In the genomic region with DNA sequence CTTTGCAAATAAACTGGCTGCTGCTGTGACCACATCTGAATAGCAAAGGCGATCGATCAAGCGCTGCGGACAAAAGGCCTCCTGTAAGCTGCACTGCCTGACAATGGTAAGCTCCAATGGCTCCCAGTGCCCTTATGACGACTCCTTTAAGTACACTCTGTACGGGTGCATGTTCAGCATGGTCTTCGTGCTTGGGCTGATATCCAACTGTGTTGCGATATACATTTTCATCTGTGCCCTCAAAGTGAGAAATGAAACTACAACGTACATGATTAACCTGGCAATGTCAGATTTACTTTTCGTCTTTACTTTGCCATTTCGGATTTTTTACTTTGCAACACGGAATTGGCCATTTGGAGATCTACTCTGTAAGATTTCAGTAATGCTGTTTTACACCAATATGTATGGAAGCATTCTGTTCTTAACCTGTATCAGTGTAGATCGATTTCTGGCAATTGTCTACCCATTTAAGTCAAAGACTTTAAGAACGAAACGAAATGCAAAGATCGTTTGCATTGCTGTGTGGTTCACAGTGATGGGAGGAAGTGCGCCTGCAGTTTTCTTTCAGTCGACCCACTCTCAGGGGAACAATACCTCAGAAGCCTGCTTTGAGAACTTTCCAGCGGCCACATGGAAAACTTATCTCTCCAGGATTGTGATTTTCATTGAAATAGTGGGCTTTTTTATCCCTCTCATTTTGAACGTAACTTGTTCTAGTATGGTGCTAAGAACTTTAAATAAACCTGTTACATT, we compare ENCODE assay signal across 8 mouse cellular contexts. TPM values are rescaled to one million over a fixed set of nuclear protein-coding genes. Genes with fewer than 3 reads are reported as not detected.
DNase-seq lines count a peak whose midpoint lies in the region; ATAC-seq and TF ChIP-seq lines count a peak whose summit lies in the region.

No protein-coding gene starts in this region.

- peak; percentile 15 to 37 for DNase-seq in layer of hippocampus, postnatal 10 days (ENCODE audit: low spot score in 2 of 2)
- DNase-seq in layer of hippocampus, postnatal 25 days (ENCODE audit: extremely low spot score in 1 of 2, low spot score in 1 of 2) = no peak
- DNase-seq in lung, adult 18-20 months = peak; percentile 37 to 48
- no peak for DNase-seq in frontal cortex, postnatal 36 days (ENCODE audit: low spot score in 2 of 2)

- no peak for TF ChIP-seq POLR2A in bone marrow, adult 2 months (IDR thresholded peaks at IDR 0.05; ENCODE audit: borderline replicate concordance, control insufficient read depth, low read depth, low read length)

- H3K4me2 ChIP-seq in intestine, embryonic 16.5 days (ENCODE audit: low read depth, low read length) = peak overlapping the region; percentile 47
- H3K4me2 ChIP-seq in neural tube, embryonic 12.5 days (replicated peaks) = peak overlapping the region; percentile 60

- H3K36me3 ChIP-seq in intestine, embryonic 16.5 days (ENCODE audit: control insufficient read depth, insufficient read depth, low read length) = no peaks in the 10 kb centered on the region
- H3K36me3 ChIP-seq in neural tube, embryonic 12.5 days = peaks cover 4% of the 10 kb centered on the region

- WGBS in bone marrow, adult 2 months = under 1% methylated on average over 20 of the region's 20 CpGs
- whole genome bisulfite sequencing in intestine, embryonic 16.5 days = under 1% methylated on average over 20 of the region's 20 CpGs
- WGBS in neural tube, embryonic 12.5 days = under 1% methylated on average over 20 of the region's 20 CpGs

- no peak for TF ChIP-seq CTCF in bone marrow, adult 2 months (IDR thresholded peaks at IDR 0.05; ENCODE audit: control insufficient read depth, insufficient read depth, low read length)

- ATAC-seq in granulocyte monocyte progenitor cell, adult 5-6 weeks (replicated peaks; ENCODE audit: poor library complexity, severe bottlenecking) = peak; percentile 84
- peak; percentile 82 for ATAC-seq in intestine, embryonic 16.5 days
- peak; percentile 94 for ATAC-seq in neural tube, embryonic 12.5 days (ENCODE audit: low FRiP score, low read depth)

- H3K27ac ChIP-seq in bone marrow, adult 2 months (ENCODE audit: control insufficient read depth, insufficient read depth, low read depth, low read length, poor library complexity) = peak overlapping the region; percentile 62
- H3K27ac ChIP-seq in intestine, embryonic 16.5 days (ENCODE audit: low read length) = peak overlapping the region; percentile 96
- peak overlapping the region; percentile 81 for H3K27ac ChIP-seq in neural tube, embryonic 12.5 days

- no peaks in the 10 kb centered on the region for H3K9me3 ChIP-seq in intestine, embryonic 16.5 days (ENCODE audit: control insufficient read depth, low read length)
- H3K9me3 ChIP-seq in neural tube, embryonic 12.5 days = no peaks in the 10 kb centered on the region

- no peaks in the 10 kb centered on the region for H3K27me3 ChIP-seq in intestine, embryonic 16.5 days (replicated peaks; ENCODE audit: control insufficient read depth, insufficient read depth, low read length)
- H3K27me3 ChIP-seq in neural tube, embryonic 12.5 days (replicated peaks) = no peaks in the 10 kb centered on the region

- no peaks in the 10 kb centered on the region; the same call in 1 of the 2 replicates for H3K4me1 ChIP-seq in bone marrow, adult 2 months (ENCODE audit: control insufficient read depth, insufficient read depth, low read length)
- H3K4me1 ChIP-seq in intestine, embryonic 16.5 days (ENCODE audit: control insufficient read depth, insufficient read depth, low read length) = peaks cover 8% of the 10 kb centered on the region; the same call in 1 of the 2 replicates
- peaks cover 17% of the 10 kb centered on the region for H3K4me1 ChIP-seq in neural tube, embryonic 12.5 days

- peak overlapping the region; percentile 77 for H3K9ac ChIP-seq in intestine, embryonic 16.5 days (ENCODE audit: low read depth, low read length)
- peak overlapping the region; percentile 64 for H3K9ac ChIP-seq in neural tube, embryonic 12.5 days

- H3K4me3 ChIP-seq in bone marrow, adult 2 months (replicated peaks; ENCODE audit: control insufficient read depth, low read depth, low read length) = peak overlapping the region; percentile 70
- H3K4me3 ChIP-seq in intestine, embryonic 16.5 days (ENCODE audit: low read length) = peak overlapping the region; percentile 63
- peak overlapping the region; percentile 50 for H3K4me3 ChIP-seq in neural tube, embryonic 12.5 days

RNA-seq across cellular contexts. Expression of gene Lpar6, which starts 1.0 kb away (rescaled TPM):
- 1 to 10 TPM; 1.8 TPM for total RNA-seq in layer of hippocampus, postnatal 10 days (2021)
- 1 to 10 TPM; 1.8 TPM for total RNA-seq in layer of hippocampus, postnatal 25 days (2021)
- 3.9 and 10.0 TPM in 2 replicates for polyA plus RNA-seq in bone marrow, adult 2 months (2011; ENCODE audit: insufficient read depth, insufficient read length, low replicate concordance, missing spikeins)
- total RNA-seq in granulocyte monocyte progenitor cell, adult 5-6 weeks (2014; fragmentation: Nextera tagmentation) = 11.4 and 14.7 TPM in 2 replicates
- total RNA-seq in granulocyte monocyte progenitor cell, adult 5-6 weeks (2017) = 12.9 and 14.8 TPM in 2 replicates
- polyA plus RNA-seq in intestine, embryonic 16.5 days (2015; fragmentation: Nextera tagmentation; extraction: Ambion mirVana) = 12.1 and 13.0 TPM in 2 replicates
- 13.3 and 14.0 TPM in 2 replicates for polyA plus RNA-seq in neural tube, embryonic 12.5 days (2016; fragmentation: Nextera tagmentation; extraction: Ambion mirVana)

Comparison
In these comparisons a context has a peak if more than half of its experiments do, and no peak if none do; other contexts are left out.
1. DNase-seq: peak in layer of hippocampus, postnatal 10 days (2 of 2) and lung, adult 18-20 months (2 of 2); none in layer of hippocampus, postnatal 25 days (0 of 2) and frontal cortex, postnatal 36 days (0 of 2).
2. RNA of gene Lpar6, which starts 1.0 kb away (total RNA-seq): 11.4 to 14.8 TPM in granulocyte monocyte progenitor cell, adult 5-6 weeks; 1.8 TPM in layer of hippocampus, postnatal 25 days and 1.8 TPM in layer of hippocampus, postnatal 10 days; every median in the first group is over 4 times any median in the second.
3. Peak in every context shown above with its lines, with median percentiles within 50 percentile points of each other: H3K27ac ChIP-seq, H3K4me3 ChIP-seq and ATAC-seq.